In genomic region chr6:92390321-92390720, GRCm38 (mm10) we compare ENCODE assay signal across 18 mouse cellular contexts.
DNase-seq lines count a peak whose midpoint lies in the region; ATAC-seq and TF ChIP-seq lines count a peak whose summit lies in the region.
"Had no signal": no experiment of that assay in that cellular context is flagged by ENCODE, and none has a peak within 500 bp of the region (broad histone marks: within the 10 kb centered on the region; RNA-seq: fewer than 3 reads in every experiment).

No protein-coding gene starts in this region.

- H3K27ac ChIP-seq in midbrain, postnatal 0 days (ENCODE audit: low read depth, low read length): no peak overlapping the region
- H3K27ac ChIP-seq in midbrain, embryonic 15.5 days: no peak overlapping the region
- peak overlapping the region; percentile 31; the same call in 1 of the 2 replicates for H3K27ac ChIP-seq in gastrocnemius, adult 2 months
- H3K27ac ChIP-seq in limb, embryonic 10.5 days: no peak overlapping the region
- H3K27ac ChIP-seq: forebrain, embryonic 15.5 days; hindbrain, embryonic 12.5 days; limb, embryonic 12.5 days; liver, embryonic 15.5 days; midbrain, embryonic 13.5 days; neural tube, embryonic 12.5 days had no signal

- intact Hi-C loops in gastrocnemius, adult 2 months (cut with DNase I): no loop called here

- H3K27me3 ChIP-seq in midbrain, postnatal 0 days (ENCODE audit: insufficient read depth, low read length): no peaks in the 10 kb centered on the region
- no peaks in the 10 kb centered on the region for H3K27me3 ChIP-seq in midbrain, embryonic 15.5 days (replicated peaks)
- H3K27me3 ChIP-seq in limb, embryonic 10.5 days (ENCODE audit: low read depth, poor library complexity, severe bottlenecking): no peaks in the 10 kb centered on the region
- H3K27me3 ChIP-seq: forebrain, embryonic 15.5 days; heart, embryonic 12.5 days; hindbrain, embryonic 12.5 days; limb, embryonic 12.5 days; liver, embryonic 15.5 days; midbrain, embryonic 13.5 days; neural tube, embryonic 12.5 days had no signal

- H3K4me3 ChIP-seq in midbrain, postnatal 0 days (ENCODE audit: low read depth, low read length): no peak overlapping the region
- no peak overlapping the region for H3K4me3 ChIP-seq in midbrain, embryonic 15.5 days
- H3K4me3 ChIP-seq in gastrocnemius, adult 2 months: no peak overlapping the region
- no peak overlapping the region for H3K4me3 ChIP-seq in limb, embryonic 10.5 days
- H3K4me3 ChIP-seq: forebrain, embryonic 15.5 days; heart, embryonic 12.5 days; hindbrain, embryonic 12.5 days; limb, embryonic 12.5 days; liver, embryonic 15.5 days; midbrain, embryonic 13.5 days; neural tube, embryonic 12.5 days had no signal

- no peak overlapping the region for H3K4me2 ChIP-seq in midbrain, postnatal 0 days (ENCODE audit: low read depth, low read length, poor library complexity, severe bottlenecking)
- H3K4me2 ChIP-seq in midbrain, embryonic 15.5 days: no peak overlapping the region
- H3K4me2 ChIP-seq: forebrain, embryonic 15.5 days; heart, embryonic 12.5 days; hindbrain, embryonic 12.5 days; limb, embryonic 12.5 days; liver, embryonic 15.5 days; midbrain, embryonic 13.5 days; neural tube, embryonic 12.5 days had no signal

- DNase-seq in frontal cortex, postnatal 25 days (ENCODE audit: low spot score in 2 of 2): no peak
- DNase-seq in midbrain, postnatal 0 days (ENCODE audit: low spot score): peak; percentile 41
- DNase-seq in gastrocnemius, adult 2 months: peak; percentile 86
- peak; percentile 61 to 64 for DNase-seq in layer of hippocampus, postnatal 36 days
- DNase-seq in kidney, postnatal 14 days: no peak
- no peak for DNase-seq in limb, embryonic 10.5 days (ENCODE audit: low spot score)
- DNase-seq: kidney, postnatal 36 days; lung, postnatal 36 days had no signal

- H3K9ac ChIP-seq in midbrain, postnatal 0 days (replicated peaks; ENCODE audit: low read length, poor library complexity, severe bottlenecking): no peak overlapping the region
- H3K9ac ChIP-seq in midbrain, embryonic 15.5 days: no peak overlapping the region
- H3K9ac ChIP-seq: forebrain, embryonic 15.5 days; heart, embryonic 12.5 days; hindbrain, embryonic 12.5 days; limb, embryonic 12.5 days; liver, embryonic 15.5 days; midbrain, embryonic 13.5 days; neural tube, embryonic 12.5 days had no signal

- TF ChIP-seq CTCF in midbrain, postnatal 0 days (IDR thresholded peaks at IDR 0.05): no peak
- no peak for TF ChIP-seq CTCF in gastrocnemius, adult 2 months (IDR thresholded peaks at IDR 0.05)

- H3K4me1 ChIP-seq in midbrain, postnatal 0 days (ENCODE audit: insufficient read depth, low read length): no peaks in the 10 kb centered on the region
- peaks cover 6% of the 10 kb centered on the region for H3K4me1 ChIP-seq in midbrain, embryonic 15.5 days
- H3K4me1 ChIP-seq in limb, embryonic 10.5 days: peaks cover 13% of the 10 kb centered on the region
- H3K4me1 ChIP-seq: heart, embryonic 12.5 days; hindbrain, embryonic 12.5 days; limb, embryonic 12.5 days; liver, embryonic 15.5 days; neural tube, embryonic 12.5 days had no signal

- ATAC-seq in frontal cortex, adult (ENCODE audit: low TSS enrichment): peak; percentile 44
- no peak for ATAC-seq in midbrain, postnatal 0 days (ENCODE audit: low FRiP score)
- ATAC-seq in midbrain, embryonic 15.5 days (replicated peaks): no peak
- ATAC-seq: forebrain, embryonic 15.5 days; intestine, postnatal 0 days; midbrain, embryonic 13.5 days had no signal

- 73% methylated on average over 4 of the region's 4 CpGs for WGBS in midbrain, postnatal 0 days
- 80% methylated on average over 4 of the region's 4 CpGs for WGBS in midbrain, embryonic 15.5 days
- WGBS in limb, embryonic 10.5 days: 83% methylated on average over 4 of the region's 4 CpGs

- 0 out of 2 replicates have a peak, but pooled peaks cover 3% of the 10 kb centered on the region for H3K36me3 ChIP-seq in midbrain, postnatal 0 days (ENCODE audit: insufficient read depth, low read length)
- no peaks in the 10 kb centered on the region for H3K36me3 ChIP-seq in midbrain, embryonic 15.5 days (replicated peaks)
- no peaks in the 10 kb centered on the region for H3K36me3 ChIP-seq in limb, embryonic 10.5 days
- H3K36me3 ChIP-seq: forebrain, embryonic 15.5 days; heart, embryonic 12.5 days; hindbrain, embryonic 12.5 days; limb, embryonic 12.5 days; liver, embryonic 15.5 days; midbrain, embryonic 13.5 days; neural tube, embryonic 12.5 days had no signal

- no peaks in the 10 kb centered on the region for H3K9me3 ChIP-seq in midbrain, postnatal 0 days (ENCODE audit: low read length)
- no peaks in the 10 kb centered on the region for H3K9me3 ChIP-seq in midbrain, embryonic 15.5 days
- H3K9me3 ChIP-seq in limb, embryonic 10.5 days (replicated peaks): no peaks in the 10 kb centered on the region
- H3K9me3 ChIP-seq: forebrain, embryonic 15.5 days; heart, embryonic 12.5 days; hindbrain, embryonic 12.5 days; limb, embryonic 12.5 days; liver, embryonic 15.5 days; midbrain, embryonic 13.5 days; neural tube, embryonic 12.5 days had no signal

Comparison
In these comparisons a context has a peak if more than half of its experiments do, and no peak if none do; other contexts are left out.
1. DNase-seq: peak in midbrain, postnatal 0 days (single experiment), gastrocnemius, adult 2 months (single experiment) and layer of hippocampus, postnatal 36 days (2 of 2); none in frontal cortex, postnatal 25 days (0 of 2), kidney, postnatal 14 days (single experiment) and limb, embryonic 10.5 days (single experiment).